Mouse (Mus musculus): Measurements from ENCODE around the gene Entpd5. TPM values are rescaled to one million over a fixed set of nuclear protein-coding genes. Genes with fewer than 3 reads are reported as not detected.

The Entpd5 gene
- polyA plus RNA-seq, 1 experiment from 2014 or later = 11.9 TPM

DNA sequence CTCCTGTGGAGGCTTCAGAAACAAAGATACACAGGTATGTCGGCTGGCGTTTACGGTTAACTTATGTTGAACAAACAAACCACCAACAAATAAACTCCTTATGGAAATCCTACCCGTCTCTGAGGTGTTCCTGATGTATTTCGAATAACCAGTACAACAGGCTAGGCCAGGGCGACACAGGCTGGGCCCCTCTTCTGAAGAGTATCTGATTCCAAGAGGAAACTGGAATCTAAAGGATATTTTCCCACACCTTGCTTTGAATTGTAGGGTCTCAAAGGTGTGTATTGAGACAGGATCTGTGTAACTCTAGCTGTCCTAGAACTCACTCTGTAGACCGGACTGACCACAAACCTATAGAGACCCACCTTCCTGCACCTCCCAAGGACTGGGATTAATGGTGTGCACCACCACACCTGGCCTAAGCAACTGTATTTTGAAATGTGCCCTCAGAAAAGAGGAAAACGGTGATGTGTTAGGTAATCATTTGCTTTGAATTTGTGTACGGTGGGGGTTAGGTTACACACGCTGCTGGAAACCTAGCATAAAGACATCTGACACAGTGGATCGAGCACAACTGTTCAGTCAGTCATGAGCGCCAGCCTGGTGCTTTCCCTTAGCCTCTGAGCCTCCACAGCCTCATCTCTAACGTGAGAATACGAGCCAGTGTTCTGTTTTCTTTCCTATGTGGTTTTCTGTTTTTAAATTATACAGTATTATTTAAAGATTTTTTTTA, 11.7 kb downstream of the Entpd5 start:
- Histone ChIP-seq H3K4me3 (no peak overlapping the region), H3K4me1 (no peaks in the 10 kb centered on the region), H3K27me3 (no peaks in the 10 kb centered on the region), H3K9ac (no peak overlapping the region), H3K27ac (no peak overlapping the region), H3K9me3 (replicated peaks) (no peaks in the 10 kb centered on the region), H3K4me2 (replicated peaks) (no peak overlapping the region), H3K36me3 (0 out of 2 replicates have a peak, but pooled peaks cover 5% of the 10 kb centered on the region)
- ATAC-seq (ENCODE audit: low FRiP score) = no peak
- 88% methylated on average over 14 of the region's 14 CpGs for WGBS

DNA sequence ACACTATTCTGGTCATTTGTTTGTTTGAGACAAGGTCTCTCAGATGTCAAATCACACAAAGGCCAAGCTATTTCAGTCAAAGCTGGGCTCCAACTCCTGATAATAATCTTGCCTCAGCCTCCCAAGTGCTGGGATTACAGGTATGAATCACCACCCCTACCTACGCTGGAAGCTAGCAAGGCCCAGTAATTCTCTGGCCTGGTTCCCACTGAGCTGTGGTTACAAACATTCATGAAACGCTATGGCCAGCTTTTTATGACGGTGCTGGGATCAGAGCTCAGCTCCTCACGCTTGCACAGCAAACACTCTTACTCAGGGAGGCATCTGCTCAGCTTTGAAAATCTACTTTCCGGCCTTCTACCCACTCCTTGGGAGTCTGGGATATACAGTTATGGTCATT, 15.0 kb downstream of the Entpd5 start:
- Histone ChIP-seq H3K27ac (no peak overlapping the region), H3K4me1 (no peaks in the 10 kb centered on the region), H3K27me3 (no peaks in the 10 kb centered on the region), H3K9ac (no peak overlapping the region), H3K4me2 (replicated peaks) (no peak overlapping the region), H3K36me3 (0 out of 2 replicates have a peak, but pooled peaks cover 5% of the 10 kb centered on the region), H3K9me3 (replicated peaks) (no peaks in the 10 kb centered on the region), H3K4me3 (no peak overlapping the region)
- no peak for ATAC-seq (ENCODE audit: low FRiP score)
- 94% methylated on average over 5 of the region's 5 CpGs for WGBS

DNA sequence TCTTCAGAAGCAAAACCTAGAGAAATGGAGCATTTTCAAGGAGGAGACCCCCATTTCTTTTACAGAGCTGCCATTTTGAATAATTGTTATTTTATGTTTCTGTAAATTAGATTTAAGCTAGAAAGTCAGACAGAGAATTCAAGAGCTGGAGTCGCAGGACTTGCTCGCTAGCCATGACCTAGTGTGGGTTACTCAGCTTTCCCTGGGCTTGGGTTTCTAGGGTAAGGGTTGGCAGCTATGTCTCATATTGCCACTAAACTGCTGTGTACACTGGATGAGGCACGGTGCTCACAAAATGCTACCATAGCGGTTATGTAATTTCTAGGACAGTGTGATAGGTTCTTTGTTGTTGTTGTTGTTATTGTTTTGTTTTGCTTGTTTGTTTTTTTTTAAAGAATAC, 16.1 kb downstream of the Entpd5 start:
- WGBS = 97% methylated on average over 4 of the region's 4 CpGs
- H3K4me3 ChIP-seq = no peak overlapping the region
- ATAC-seq (ENCODE audit: low FRiP score) = no peak

DNA sequence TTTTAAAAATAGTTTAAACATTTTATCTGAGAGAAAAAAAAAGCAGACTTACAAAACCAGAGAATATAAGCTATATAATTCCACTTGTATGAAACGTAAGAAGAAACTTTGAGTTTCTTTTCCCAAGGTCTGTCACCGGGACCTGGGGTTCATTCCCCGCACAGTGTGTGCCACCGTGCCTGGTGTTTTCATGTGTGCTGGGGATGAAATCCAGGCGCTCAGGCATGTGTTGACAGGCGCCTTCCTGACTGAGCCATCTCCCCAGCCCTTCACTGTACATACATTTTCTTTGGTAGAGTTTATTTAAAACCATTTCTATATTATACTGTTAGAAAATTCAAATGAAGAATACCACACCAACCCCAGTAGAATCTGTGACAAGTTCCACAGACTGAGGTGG, 18.5 kb downstream of the Entpd5 start:
- Histone ChIP-seq H3K36me3 (no peaks in the 10 kb centered on the region), H3K9ac (no peak overlapping the region), H3K4me1 (no peaks in the 10 kb centered on the region), H3K9me3 (replicated peaks) (no peaks in the 10 kb centered on the region), H3K27ac (no peak overlapping the region), H3K4me2 (replicated peaks) (no peak overlapping the region), H3K4me3 (no peak overlapping the region), H3K27me3 (no peaks in the 10 kb centered on the region)
- WGBS = 75% methylated on average over 6 of the region's 6 CpGs
- ATAC-seq (ENCODE audit: low FRiP score) = no peak

More for the DNA sequence above, 16.1 kb downstream of the Entpd5 start:
- Histone ChIP-seq H3K9ac (no peak overlapping the region), H3K4me1 (no peaks in the 10 kb centered on the region), H3K4me2 (replicated peaks) (no peak overlapping the region), H3K36me3 (0 out of 2 replicates have a peak, but pooled peaks cover 5% of the 10 kb centered on the region), H3K27ac (no peak overlapping the region), H3K9me3 (replicated peaks) (no peaks in the 10 kb centered on the region), H3K27me3 (no peaks in the 10 kb centered on the region)

DNA sequence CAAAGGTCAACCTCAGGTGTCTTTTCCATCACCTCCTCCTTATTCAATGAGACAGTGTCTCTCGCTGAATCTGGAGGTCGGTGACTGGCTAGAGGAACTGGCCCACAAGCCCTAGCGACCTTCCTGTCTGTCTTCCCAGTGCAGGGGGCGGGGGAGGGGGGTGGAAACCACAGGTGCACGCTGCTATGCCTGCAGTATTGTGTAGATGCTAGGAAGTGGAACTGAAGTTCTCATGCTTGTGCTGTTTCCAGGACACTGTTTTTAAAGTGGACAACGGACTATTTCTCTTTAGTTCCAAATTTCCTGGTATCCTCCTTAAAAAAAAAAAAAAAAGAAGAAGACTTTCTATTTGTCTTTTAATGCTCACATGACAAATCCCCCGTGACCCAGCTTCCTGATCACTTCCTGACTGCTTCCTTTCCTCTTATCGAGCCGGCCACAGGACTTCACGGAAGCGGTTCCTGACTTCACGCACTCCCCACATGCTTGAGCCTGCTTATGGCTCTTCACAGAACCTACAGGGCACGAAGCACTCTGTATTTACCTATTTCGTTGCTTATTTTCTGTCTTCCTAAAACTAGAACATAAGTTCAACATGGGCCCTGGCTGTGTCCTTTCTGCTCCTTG, 19.9 kb downstream of the Entpd5 start:
- no peak overlapping the region for H3K4me3 ChIP-seq
- H3K4me1 ChIP-seq = no peaks in the 10 kb centered on the region
- H3K9me3 ChIP-seq (replicated peaks) = no peaks in the 10 kb centered on the region
- 73% methylated on average over 14 of the region's 14 CpGs for WGBS
- H3K27ac ChIP-seq = no peak overlapping the region
- no peak overlapping the region for H3K4me2 ChIP-seq (replicated peaks)
- H3K27me3 ChIP-seq = no peaks in the 10 kb centered on the region
- ATAC-seq (ENCODE audit: low FRiP score) = no peak
- H3K9ac ChIP-seq = no peak overlapping the region
- no peaks in the 10 kb centered on the region for H3K36me3 ChIP-seq

DNA sequence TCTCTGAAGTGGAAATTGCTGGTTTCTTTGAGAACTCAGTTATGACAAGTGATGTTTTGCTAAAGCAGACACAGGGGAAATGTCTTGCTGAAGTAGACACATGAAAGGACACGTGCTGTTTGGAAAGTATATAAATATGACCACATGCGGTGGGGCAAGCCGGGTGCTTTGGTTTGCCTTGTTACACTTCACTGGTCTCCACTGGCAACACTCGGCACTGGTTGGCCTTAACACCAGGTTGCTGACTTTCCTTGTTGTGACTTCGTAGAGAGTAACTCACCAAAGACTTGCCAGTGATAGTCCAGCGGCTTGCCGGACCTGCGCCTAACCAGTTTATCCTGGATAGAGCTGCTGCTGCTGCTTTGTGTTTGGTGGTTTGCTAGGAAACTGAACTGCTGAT, 20.7 kb downstream of the Entpd5 start:
- H3K4me1 ChIP-seq = no peaks in the 10 kb centered on the region
- no peak for ATAC-seq (ENCODE audit: low FRiP score)
- H3K4me3 ChIP-seq = no peak overlapping the region
- H3K9me3 ChIP-seq (replicated peaks) = no peaks in the 10 kb centered on the region
- no peak overlapping the region for H3K4me2 ChIP-seq (replicated peaks)
- H3K27ac ChIP-seq = no peak overlapping the region
- peaks cover under 1% of the 10 kb centered on the region; the same call in 1 of the 2 replicates for H3K36me3 ChIP-seq
- H3K27me3 ChIP-seq = no peaks in the 10 kb centered on the region
- WGBS = 77% methylated on average over 8 of the region's 8 CpGs
- no peak overlapping the region for H3K9ac ChIP-seq

DNA sequence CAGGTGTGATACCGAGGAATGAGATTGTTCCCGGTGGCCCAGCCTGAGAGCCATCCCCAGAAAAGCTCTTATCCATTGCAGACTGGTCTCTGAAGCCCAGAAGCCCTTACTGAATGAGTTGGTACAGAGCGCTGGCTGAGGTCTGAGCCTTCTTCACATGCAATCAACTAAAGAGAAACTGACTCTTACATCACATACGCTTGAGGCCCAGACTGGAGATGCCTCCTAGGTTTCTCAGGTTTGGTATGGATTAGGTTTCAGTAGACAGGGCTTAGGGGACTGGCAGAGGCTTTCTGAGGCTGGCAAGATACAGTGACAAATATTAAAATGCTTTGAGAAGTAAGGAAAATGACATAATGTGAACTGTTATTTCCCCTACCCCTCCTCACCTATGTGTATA, 23.4 kb downstream of the Entpd5 start:
- 93% methylated on average over 4 of the region's 4 CpGs for WGBS
- Histone ChIP-seq H3K9ac (no peak overlapping the region), H3K27ac (no peak overlapping the region), H3K36me3 (peaks cover 3% of the 10 kb centered on the region; the same call in 1 of the 2 replicates), H3K4me2 (replicated peaks) (no peak overlapping the region), H3K4me1 (no peaks in the 10 kb centered on the region), H3K4me3 (no peak overlapping the region), H3K27me3 (no peaks in the 10 kb centered on the region), H3K9me3 (replicated peaks) (no peaks in the 10 kb centered on the region)
- no peak for ATAC-seq (ENCODE audit: low FRiP score)

DNA sequence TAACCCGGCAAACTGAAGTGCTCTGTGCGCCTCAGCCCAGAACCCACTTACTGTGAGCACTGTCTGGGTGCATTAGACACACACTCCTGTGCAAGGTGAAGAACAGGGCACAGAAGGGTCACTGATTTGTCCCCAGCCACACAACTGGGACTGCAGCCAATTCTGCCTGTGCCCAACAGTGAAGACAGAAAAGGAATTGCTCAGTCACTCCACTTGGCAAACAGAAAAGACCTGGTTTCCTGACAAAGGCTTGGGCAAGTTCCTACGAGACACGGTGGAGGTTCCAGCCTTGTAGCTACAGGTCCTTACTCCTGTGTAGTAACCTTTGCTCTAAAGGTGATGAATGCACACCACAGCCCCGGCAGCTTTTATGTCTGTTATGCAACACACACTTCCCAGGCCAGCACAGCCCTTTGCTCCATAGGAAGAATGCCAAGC, 24.2 kb downstream of the Entpd5 start:
- no peaks in the 10 kb centered on the region for H3K27me3 ChIP-seq
- no peak for ATAC-seq (ENCODE audit: low FRiP score)
- no peak overlapping the region for H3K4me3 ChIP-seq
- H3K36me3 ChIP-seq = peaks cover 3% of the 10 kb centered on the region; the same call in 1 of the 2 replicates
- H3K4me1 ChIP-seq = no peaks in the 10 kb centered on the region
- H3K9ac ChIP-seq = no peak overlapping the region
- H3K4me2 ChIP-seq (replicated peaks) = no peak overlapping the region
- WGBS = 84% methylated on average over 5 of the region's 5 CpGs
- H3K27ac ChIP-seq = no peak overlapping the region
- no peaks in the 10 kb centered on the region for H3K9me3 ChIP-seq (replicated peaks)

DNA sequence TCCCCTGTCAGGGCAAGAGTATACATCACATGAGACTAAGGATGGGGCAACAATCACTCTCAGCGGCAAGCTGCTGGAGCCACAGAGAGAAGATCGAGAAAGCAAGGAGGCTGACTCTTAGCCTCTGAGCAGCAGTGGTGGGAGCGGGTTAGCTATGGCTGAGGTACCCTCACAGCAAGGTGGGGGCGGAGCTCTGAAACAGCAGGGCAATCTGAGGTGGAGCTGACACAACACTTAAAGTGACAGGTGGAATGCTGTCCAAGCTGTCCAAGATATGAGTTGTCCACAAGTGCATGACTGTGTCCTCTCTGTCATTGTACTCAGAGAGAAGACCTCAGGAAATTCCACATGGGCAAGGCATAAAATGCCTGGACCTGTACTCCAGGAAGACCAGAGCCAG, 26.5 kb downstream of the Entpd5 start:
- WGBS = 88% methylated on average over 4 of the region's 4 CpGs
- Histone ChIP-seq H3K27ac (no peak overlapping the region), H3K4me1 (no peaks in the 10 kb centered on the region), H3K4me2 (replicated peaks) (no peak overlapping the region), H3K9me3 (replicated peaks) (no peaks in the 10 kb centered on the region), H3K27me3 (no peaks in the 10 kb centered on the region), H3K9ac (no peak overlapping the region), H3K36me3 (peaks cover 3% of the 10 kb centered on the region; the same call in 1 of the 2 replicates), H3K4me3 (no peak overlapping the region)
- no peak for ATAC-seq (ENCODE audit: low FRiP score)

DNA sequence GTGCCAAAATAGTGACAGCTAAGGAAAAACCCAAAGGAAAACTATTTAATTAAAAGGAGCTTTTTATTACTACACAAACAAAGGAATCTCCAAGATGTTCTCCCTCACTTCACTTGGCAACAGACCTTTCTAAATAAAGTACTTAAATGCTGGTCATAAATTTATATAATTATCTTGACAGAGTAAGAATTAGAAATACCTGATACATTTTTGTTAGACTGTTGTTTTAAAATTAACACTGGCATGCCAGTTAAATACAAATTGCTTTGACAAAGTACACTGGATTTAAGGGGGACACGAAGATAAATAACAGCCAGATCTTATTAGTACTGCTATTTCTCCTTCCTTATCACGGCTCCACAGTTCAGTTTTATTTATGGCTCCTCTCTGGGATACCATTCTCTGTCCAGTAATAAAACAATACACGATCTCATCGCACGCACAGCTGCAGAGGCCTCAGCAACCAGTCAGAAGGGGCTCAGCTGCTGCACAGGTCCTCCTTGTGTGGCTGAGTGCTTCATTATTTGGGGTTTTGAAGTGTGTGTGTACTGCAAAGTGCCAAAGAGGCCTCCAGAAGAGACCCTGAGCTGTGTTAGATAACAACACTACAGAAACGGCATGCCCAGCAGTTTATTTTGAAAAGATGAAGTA, 34.9 kb downstream of the Entpd5 start:
- 93% methylated on average over 6 of the region's 6 CpGs for WGBS
- H3K27me3 ChIP-seq = no peaks in the 10 kb centered on the region
- H3K9ac ChIP-seq = no peak overlapping the region
- no peak overlapping the region for H3K4me3 ChIP-seq
- H3K27ac ChIP-seq = no peak overlapping the region
- H3K36me3 ChIP-seq = peaks cover 64% of the 10 kb centered on the region
- no peaks in the 10 kb centered on the region for H3K4me1 ChIP-seq
- no peaks in the 10 kb centered on the region for H3K9me3 ChIP-seq (replicated peaks)
- H3K4me2 ChIP-seq (replicated peaks) = no peak overlapping the region
- ATAC-seq (ENCODE audit: low FRiP score) = no peak

DNA sequence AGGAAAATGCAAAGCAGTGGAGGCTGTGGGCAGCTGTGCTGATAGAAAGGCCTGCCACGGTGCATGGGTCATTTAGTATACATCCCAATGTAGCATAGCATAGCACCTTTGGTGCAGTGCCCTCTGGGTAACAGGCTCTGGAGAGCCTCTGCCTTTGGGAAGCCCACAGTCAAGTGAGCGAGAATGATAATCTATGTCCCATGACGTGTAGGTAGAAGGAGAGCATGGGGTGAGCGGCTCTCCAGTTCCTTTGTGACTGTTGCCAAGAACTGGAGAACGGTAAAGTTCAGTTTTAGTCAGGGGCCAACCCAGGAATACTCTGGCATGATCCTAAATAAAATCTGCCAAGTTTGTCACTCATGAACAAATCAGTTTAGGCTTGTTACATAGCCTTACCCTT, 37.2 kb downstream of the Entpd5 start:
- H3K9ac ChIP-seq = no peak overlapping the region
- H3K9me3 ChIP-seq (replicated peaks) = no peaks in the 10 kb centered on the region
- H3K4me1 ChIP-seq = no peaks in the 10 kb centered on the region
- no peak overlapping the region for H3K27ac ChIP-seq
- H3K36me3 ChIP-seq = peaks cover 85% of the 10 kb centered on the region
- no peaks in the 10 kb centered on the region for H3K27me3 ChIP-seq
- no peak overlapping the region for H3K4me2 ChIP-seq (replicated peaks)
- 92% methylated on average over 5 of the region's 5 CpGs for WGBS
- no peak for ATAC-seq (ENCODE audit: low FRiP score)
- H3K4me3 ChIP-seq = no peak overlapping the region

DNA sequence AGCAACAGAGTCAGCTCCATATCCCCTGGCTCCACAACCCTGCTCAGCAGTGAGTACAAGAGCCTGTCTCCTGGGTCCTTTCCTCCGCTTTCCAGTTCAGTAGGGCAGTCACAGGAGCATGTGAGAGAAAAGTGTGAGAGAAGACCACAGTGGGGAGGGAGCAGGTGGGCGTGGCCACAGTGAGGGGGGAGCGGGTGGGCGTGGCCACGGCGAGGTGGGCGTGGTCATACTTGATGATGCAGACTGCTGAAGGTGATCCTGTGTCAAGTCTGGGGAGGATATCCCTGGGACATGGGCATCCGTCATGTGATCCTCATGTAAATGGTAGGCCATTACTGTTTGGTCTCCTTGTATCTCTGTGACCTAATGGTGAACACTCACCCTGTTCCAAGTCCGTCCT, 41.9 kb downstream of the Entpd5 start:
- Histone ChIP-seq H3K36me3 (peaks cover 51% of the 10 kb centered on the region), H3K9ac (no peak overlapping the region), H3K27me3 (no peaks in the 10 kb centered on the region), H3K9me3 (replicated peaks) (no peaks in the 10 kb centered on the region), H3K4me2 (replicated peaks) (no peak overlapping the region), H3K4me1 (peaks cover 9% of the 10 kb centered on the region), H3K4me3 (no peak overlapping the region), H3K27ac (no peak overlapping the region)
- 77% methylated on average over 9 of the region's 9 CpGs for WGBS
- ATAC-seq (ENCODE audit: low FRiP score) = no peak
